Mouse (Mus musculus) midbrain, embryonic 10.5 days (tissue): Measurements from ENCODE around the gene Ntsr1. TPM values are rescaled to one million over a fixed set of nuclear protein-coding genes. Genes with fewer than 3 reads are reported as not detected.

Experiments
- DNase-seq: peaks from one replicate; pipeline ENCODE4 v3.0.0-alpha.2; 2017; ENCODE audit warnings: low spot score
- H3K27ac ChIP-seq: fragments of 300-500 bp; sonication (generic); replicated peaks from 2 replicates; pipeline ENCODE4 v1.5.1; 2016; ENCODE audit warnings: mild to moderate bottlenecking
- H3K27me3 ChIP-seq: fragments of 300-500 bp; sonication (generic); 2 replicates; pipeline ENCODE4 v1.6.1; 2016; ENCODE audit warnings: low read depth, mild to moderate bottlenecking; ENCODE audit not compliant: poor library complexity, severe bottlenecking
- H3K36me3 ChIP-seq: fragments of 300-500 bp; sonication (generic); 2 replicates; pipeline ENCODE4 v1.6.1; 2016; ENCODE audit warnings: mild to moderate bottlenecking, moderate library complexity
- H3K4me1 ChIP-seq: fragments of 300-500 bp; sonication (generic); 2 replicates; pipeline ENCODE4 v1.6.1; 2016
- H3K4me3 ChIP-seq: fragments of 300-500 bp; sonication (generic); 2 replicates; pipeline ENCODE4 v1.5.1; 2016; ENCODE audit warnings: mild to moderate bottlenecking, moderate library complexity
- H3K9me3 ChIP-seq: fragments of 300-500 bp; sonication (generic); replicated peaks from 2 replicates; pipeline ENCODE4 v1.6.1; 2016; ENCODE audit warnings: mild to moderate bottlenecking
- WGBS: fragments of 180-500 bp; shearing (Covaris S2); methylation state at CpG from one replicate; pipeline ENCODE4 v1.1.7; 2016; 5-methylcytosine and 5-hydroxymethylcytosine counted together
- polyA plus RNA-seq: library from polyadenylated mRNA; unstranded; fragments of >200 nt; fragmentation: Nextera tagmentation; extraction: Ambion mirVana; gene quantifications from 2 replicates; pipeline ENCODE4 v1.2.1, GENCODE M21; 2016

The Ntsr1 gene
- polyA plus RNA-seq, 1 experiment from 2014 or later, result 0.10 TPM

DNA sequence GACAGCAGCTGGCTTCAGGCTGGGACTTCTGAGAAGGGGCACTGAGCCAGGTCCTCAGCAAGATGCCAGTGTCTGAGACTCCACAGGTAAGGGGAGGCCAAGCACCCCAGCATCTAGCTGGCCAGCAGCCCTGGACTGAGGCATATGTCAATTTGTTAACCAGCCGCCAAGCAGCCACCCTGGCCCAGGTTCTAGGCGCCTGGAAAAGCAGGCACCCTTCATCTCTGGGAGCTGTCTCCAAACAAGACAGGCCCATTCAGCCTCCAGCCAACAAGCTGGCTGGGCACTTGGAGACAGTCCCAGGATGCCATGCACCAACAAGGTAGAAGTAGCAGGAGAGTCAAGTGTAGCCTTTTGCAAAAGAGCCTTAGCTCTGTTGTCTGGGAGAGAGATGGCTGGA lies 43.9 kb downstream of the Ntsr1 start:
- 81% methylated on average over 2 of the region's 2 CpGs for WGBS
- H3K36me3 ChIP-seq, result no peaks in the 10 kb centered on the region
- DNase-seq, result no peak
- no peak overlapping the region for H3K4me3 ChIP-seq
- 0 out of 2 replicates have a peak, but pooled peaks cover 19% of the 10 kb centered on the region for H3K27me3 ChIP-seq
- H3K4me1 ChIP-seq, result peaks cover 23% of the 10 kb centered on the region
- no peaks in the 10 kb centered on the region for H3K9me3 ChIP-seq
- no peak overlapping the region for H3K27ac ChIP-seq

DNA sequence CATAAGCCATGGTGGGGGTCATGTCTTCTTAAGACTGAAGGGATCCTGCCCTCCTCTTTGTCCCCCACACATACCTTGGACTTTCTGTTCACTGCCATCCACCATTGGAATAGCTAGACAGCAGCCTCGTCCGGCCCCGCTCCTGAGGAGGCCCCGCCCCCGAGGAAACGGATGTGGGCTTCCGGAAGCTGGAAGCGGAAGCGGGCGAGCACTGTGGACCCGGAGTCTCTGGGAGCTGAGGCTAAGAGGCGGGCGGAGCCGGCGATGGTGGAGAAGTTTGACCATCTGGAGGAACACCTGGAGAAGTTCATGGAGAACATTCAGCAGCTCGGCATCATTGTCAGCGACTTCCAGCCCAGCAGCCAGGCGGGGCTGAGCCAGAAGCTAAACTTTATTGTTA lies 45.3 kb downstream of the Ntsr1 start:
- Histone ChIP-seq H3K4me1 (peaks cover 23% of the 10 kb centered on the region), H3K27me3 (0 out of 2 replicates have a peak, but pooled peaks cover 10% of the 10 kb centered on the region), H3K4me3 (no peak overlapping the region), H3K27ac (no peak overlapping the region), H3K9me3 (no peaks in the 10 kb centered on the region), H3K36me3 (no peaks in the 10 kb centered on the region)
- WGBS, result 88% methylated on average over 18 of the region's 18 CpGs
- no peak for DNase-seq

- H3K27me3 ChIP-seq, result peaks cover 21% of the 10 kb centered on the region
- H3K36me3 ChIP-seq, result no peaks in the 10 kb centered on the region
- DNase-seq, result peak; percentile 42
- peak overlapping the region; percentile 28; the same call in 1 of the 2 replicates for H3K4me3 ChIP-seq
- H3K27ac ChIP-seq, result peak overlapping the region; percentile 73
- 37% methylated on average over 8 of the region's 8 CpGs for WGBS
- peaks cover 21% of the 10 kb centered on the region for H3K4me1 ChIP-seq
- H3K9me3 ChIP-seq, result no peaks in the 10 kb centered on the region
Measured at GRCm38 (mm10) chr2:180547384-180548106, 47.8 kb downstream of the Ntsr1 start.

GRCm38 (mm10) chr2:180552340-180552739 lies 52.6 kb downstream of the Ntsr1 start:
- Histone ChIP-seq H3K4me1 (peaks cover 11% of the 10 kb centered on the region), H3K9me3 (no peaks in the 10 kb centered on the region), H3K4me3 (no peak overlapping the region), H3K27ac (no peak overlapping the region), H3K36me3 (no peaks in the 10 kb centered on the region), H3K27me3 (peaks cover 16% of the 10 kb centered on the region)
- WGBS, result 88% methylated on average over 3 of the region's 3 CpGs
- DNase-seq, result no peak

- no peak for DNase-seq
- H3K36me3 ChIP-seq, result no peaks in the 10 kb centered on the region
- no peak overlapping the region for H3K4me3 ChIP-seq
- H3K4me1 ChIP-seq, result no peaks in the 10 kb centered on the region
- no peak overlapping the region for H3K27ac ChIP-seq
- WGBS, result 52% methylated on average over 3 of the region's 3 CpGs
- H3K27me3 ChIP-seq, result peaks cover 16% of the 10 kb centered on the region
- H3K9me3 ChIP-seq, result no peaks in the 10 kb centered on the region
Measured at GRCm38 (mm10) chr2:180555219-180555618, 55.4 kb downstream of the Ntsr1 start.

DNA sequence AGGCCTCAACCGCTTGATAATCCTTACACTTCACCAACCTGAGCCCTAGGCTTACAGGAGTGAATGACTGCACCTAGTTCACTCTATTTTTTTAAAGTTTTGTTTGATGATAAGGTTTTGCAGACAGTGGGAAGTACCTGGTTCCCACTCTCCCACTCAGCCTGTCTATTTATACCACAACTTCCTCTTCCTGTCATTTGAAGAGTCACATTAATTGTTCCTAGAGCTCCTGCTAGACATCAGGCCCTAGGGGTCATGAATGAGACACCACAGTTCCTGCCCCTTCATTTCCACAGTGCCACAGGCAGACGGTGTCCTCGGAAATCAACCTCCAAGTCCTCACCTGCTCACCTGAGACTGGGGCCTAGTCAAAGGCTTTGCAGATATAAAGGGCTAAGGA lies 56.7 kb downstream of the Ntsr1 start:
- WGBS, result 89% methylated on average over 3 of the region's 3 CpGs
- no peaks in the 10 kb centered on the region for H3K4me1 ChIP-seq
- H3K27ac ChIP-seq, result no peak overlapping the region

DNA sequence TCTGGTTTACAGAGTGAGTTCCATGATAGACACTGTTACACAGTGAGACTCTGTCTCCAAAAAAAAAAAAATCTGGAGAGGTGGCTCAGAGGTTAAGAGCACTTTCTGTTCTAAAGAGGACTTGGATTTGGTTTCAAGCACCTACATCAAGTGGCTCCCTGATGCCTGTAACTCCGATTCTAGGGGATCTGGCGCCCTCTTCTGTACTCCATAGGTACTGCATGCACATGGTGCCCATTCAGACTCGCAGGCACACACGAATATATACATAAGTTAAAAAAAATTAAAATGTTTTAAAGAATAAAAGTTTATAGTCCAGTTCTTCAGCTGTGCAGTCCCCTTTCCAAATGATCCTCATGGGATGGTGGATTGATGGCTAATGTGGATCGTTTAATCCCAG lies 60.5 kb downstream of the Ntsr1 start:
- H3K27me3 ChIP-seq, result no peaks in the 10 kb centered on the region; the same call in none of the 2 replicates
- no peaks in the 10 kb centered on the region for H3K36me3 ChIP-seq
- WGBS, result 57% methylated on average over 5 of the region's 5 CpGs
- peaks cover 7% of the 10 kb centered on the region for H3K4me1 ChIP-seq
- DNase-seq, result peak; percentile 33
- no peaks in the 10 kb centered on the region for H3K9me3 ChIP-seq
- no peak overlapping the region for H3K27ac ChIP-seq
- H3K4me3 ChIP-seq, result no peak overlapping the region

More for the DNA sequence above, 56.7 kb downstream of the Ntsr1 start:
- Histone ChIP-seq H3K36me3 (no peaks in the 10 kb centered on the region), H3K9me3 (no peaks in the 10 kb centered on the region), H3K4me3 (no peak overlapping the region), H3K27me3 (peaks cover 5% of the 10 kb centered on the region)
- DNase-seq, result no peak

GRCm38 (mm10) chr2:180562146-180562545 lies 62.4 kb downstream of the Ntsr1 start:
- peaks cover 7% of the 10 kb centered on the region for H3K4me1 ChIP-seq
- no peaks in the 10 kb centered on the region for H3K9me3 ChIP-seq
- no peaks in the 10 kb centered on the region for H3K36me3 ChIP-seq
- H3K27ac ChIP-seq, result no peak overlapping the region
- H3K4me3 ChIP-seq, result no peak overlapping the region
- no peak for DNase-seq
- 76% methylated on average over 5 of the region's 5 CpGs for WGBS
- no peaks in the 10 kb centered on the region; the same call in none of the 2 replicates for H3K27me3 ChIP-seq

DNA sequence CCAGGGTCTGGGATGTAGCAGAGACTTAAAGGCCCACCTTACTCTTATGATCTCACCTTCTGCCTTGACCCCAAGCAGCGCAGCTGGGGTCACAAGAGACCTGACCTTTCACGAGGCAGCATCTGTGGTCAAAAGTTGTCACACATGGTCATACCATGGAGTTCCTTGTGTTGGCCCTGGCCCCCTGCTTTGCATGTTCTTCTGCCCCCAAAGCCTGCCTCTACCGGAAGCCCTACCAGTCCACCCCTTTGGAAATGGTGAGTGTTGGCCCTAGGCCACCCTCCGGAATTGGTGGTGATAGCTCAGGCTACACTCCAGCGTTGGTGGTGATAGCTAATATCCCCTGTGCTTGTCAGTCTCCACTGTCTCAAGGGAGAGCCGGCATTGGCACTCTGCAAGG lies 63.5 kb downstream of the Ntsr1 start:
- H3K9me3 ChIP-seq, result no peaks in the 10 kb centered on the region
- 69% methylated on average over 6 of the region's 6 CpGs for WGBS
- H3K27ac ChIP-seq, result no peak overlapping the region
- peaks cover 7% of the 10 kb centered on the region for H3K4me1 ChIP-seq
- no peak overlapping the region for H3K4me3 ChIP-seq
- peaks cover 2% of the 10 kb centered on the region; the same call in 1 of the 2 replicates for H3K27me3 ChIP-seq
- no peaks in the 10 kb centered on the region for H3K36me3 ChIP-seq
- no peak for DNase-seq

- Histone ChIP-seq H3K36me3 (no peaks in the 10 kb centered on the region), H3K4me1 (peaks cover 7% of the 10 kb centered on the region), H3K27ac (no peak overlapping the region), H3K27me3 (peaks cover 4% of the 10 kb centered on the region; the same call in 1 of the 2 replicates), H3K4me3 (no peak overlapping the region), H3K9me3 (no peaks in the 10 kb centered on the region)
- DNase-seq, result no peak
- WGBS, result 52% methylated on average over 5 of the region's 5 CpGs
Measured at GRCm38 (mm10) chr2:180563841-180564240, 64.1 kb downstream of the Ntsr1 start.

GRCm38 (mm10) chr2:180566240-180566913 lies 66.6 kb downstream of the Ntsr1 start:
- no peaks in the 10 kb centered on the region for H3K36me3 ChIP-seq
- H3K27me3 ChIP-seq, result peaks cover 4% of the 10 kb centered on the region; the same call in 1 of the 2 replicates
- H3K9me3 ChIP-seq, result no peaks in the 10 kb centered on the region
- no peak overlapping the region for H3K27ac ChIP-seq
- DNase-seq, result peak; percentile 72
- 38% methylated on average over 13 of the region's 13 CpGs for WGBS
- no peak overlapping the region for H3K4me3 ChIP-seq
- H3K4me1 ChIP-seq, result peaks cover 7% of the 10 kb centered on the region

DNA sequence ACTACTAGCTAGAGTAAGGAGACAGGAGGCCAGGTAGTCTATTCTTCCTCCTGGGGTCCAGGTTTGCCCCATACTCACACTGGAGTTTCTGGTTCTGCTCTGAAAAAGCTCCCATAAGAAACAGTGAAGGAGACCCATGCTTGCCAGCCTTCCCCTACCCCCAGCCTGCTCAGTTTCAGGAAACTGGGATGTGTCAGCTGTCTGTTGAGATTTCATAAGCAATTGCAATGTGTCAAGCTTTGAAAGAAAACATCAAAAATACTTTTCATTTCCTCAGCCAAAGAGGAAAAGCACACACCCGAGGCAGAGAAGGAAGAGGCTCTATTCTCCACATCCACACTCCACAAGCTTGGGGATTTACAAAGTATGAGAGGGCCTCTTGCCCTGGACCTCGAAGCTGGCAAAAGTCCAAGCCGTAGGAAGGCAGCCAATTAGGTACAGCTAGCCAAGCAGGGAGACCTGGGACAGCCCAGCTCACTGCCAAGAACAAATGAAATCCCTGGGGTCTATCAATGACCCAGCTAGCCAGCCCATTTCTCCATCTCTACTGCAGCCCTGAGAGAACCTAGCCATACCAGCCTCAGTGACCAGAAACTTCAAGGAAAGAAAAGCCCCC lies 69.4 kb downstream of the Ntsr1 start:
- Histone ChIP-seq H3K4me3 (no peak overlapping the region), H3K4me1 (no peaks in the 10 kb centered on the region), H3K36me3 (no peaks in the 10 kb centered on the region), H3K27me3 (0 out of 2 replicates have a peak, but pooled peaks cover 4% of the 10 kb centered on the region), H3K9me3 (no peaks in the 10 kb centered on the region), H3K27ac (no peak overlapping the region)
- DNase-seq, result no peak
- WGBS, result 68% methylated on average over 3 of the region's 3 CpGs

DNA sequence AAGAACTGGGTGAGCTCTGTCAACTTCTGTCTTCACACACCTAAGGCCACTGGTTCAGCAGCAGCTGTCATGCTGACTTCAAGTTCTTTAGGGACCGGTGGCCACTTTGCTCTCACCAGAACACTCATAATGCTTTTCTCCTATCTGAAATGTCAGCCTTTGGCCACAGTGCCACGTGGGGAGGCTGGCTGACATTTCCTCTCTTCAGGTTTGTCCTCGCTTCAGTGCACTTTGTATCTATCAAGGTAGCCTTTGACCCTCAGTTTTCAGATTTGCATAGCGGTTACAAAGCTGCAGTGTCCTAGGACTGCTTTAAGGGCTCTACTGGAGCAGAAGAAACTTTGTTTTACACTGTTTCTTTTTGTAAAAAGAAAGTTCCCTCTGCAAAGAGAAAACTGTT lies 76.7 kb downstream of the Ntsr1 start:
- 38% methylated on average over 4 of the region's 4 CpGs for WGBS
- no peaks in the 10 kb centered on the region for H3K36me3 ChIP-seq
- no peaks in the 10 kb centered on the region for H3K9me3 ChIP-seq
- H3K4me1 ChIP-seq, result peaks cover 20% of the 10 kb centered on the region
- H3K27me3 ChIP-seq, result peaks cover 25% of the 10 kb centered on the region
- no peak overlapping the region for H3K27ac ChIP-seq
- no peak overlapping the region for H3K4me3 ChIP-seq
- DNase-seq, result no peak
